Mouse (Mus musculus): ENCODE measurements around the gene Sertad1. TPM values are rescaled to one million over a fixed set of nuclear protein-coding genes. Genes with fewer than 3 reads are reported as not detected.

The Sertad1 gene
- polyA plus RNA-seq, 1 experiment from 2014 or later: 41.0 TPM

GRCm38 (mm10) chr7:27514961-27515360, 28.3 kb downstream of the Sertad1 start:
- H3K9me3 ChIP-seq (replicated peaks): no peaks in the 10 kb centered on the region
- 67% methylated on average over 9 of the region's 9 CpGs for WGBS
- no peak overlapping the region for H3K27ac ChIP-seq
- no peak overlapping the region for H3K4me2 ChIP-seq
- peaks cover 6% of the 10 kb centered on the region for H3K4me1 ChIP-seq
- no peak for ATAC-seq (replicated peaks; ENCODE audit: low FRiP score)
- no peak overlapping the region for H3K4me3 ChIP-seq (replicated peaks)
- 0 out of 2 replicates have a peak, but pooled peaks cover 12% of the 10 kb centered on the region for H3K36me3 ChIP-seq
- no peaks in the 10 kb centered on the region for H3K27me3 ChIP-seq
- no peak overlapping the region for H3K9ac ChIP-seq

DNA sequence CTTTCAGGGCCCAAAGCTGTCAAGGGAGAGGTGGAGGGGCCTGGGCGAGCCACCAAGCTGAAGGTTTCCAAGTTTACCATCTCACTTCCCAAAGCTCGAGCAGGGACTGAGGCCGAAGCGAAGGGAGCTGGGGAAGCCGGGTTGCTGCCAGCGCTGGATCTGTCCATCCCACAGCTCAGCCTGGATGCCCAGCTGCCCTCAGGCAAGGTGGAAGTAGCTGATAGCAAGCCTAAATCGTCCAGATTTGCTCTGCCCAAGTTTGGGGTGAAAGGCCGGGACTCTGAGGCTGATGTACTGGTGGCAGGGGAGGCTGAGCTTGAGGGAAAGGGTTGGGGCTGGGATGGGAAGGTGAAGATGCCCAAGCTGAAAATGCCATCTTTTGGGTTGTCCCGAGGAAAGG, 31.6 kb downstream of the Sertad1 start:
- H3K4me1 ChIP-seq: peaks cover 6% of the 10 kb centered on the region
- 0 out of 2 replicates have a peak, but pooled peaks cover 12% of the 10 kb centered on the region for H3K36me3 ChIP-seq
- H3K9ac ChIP-seq: no peak overlapping the region
- H3K27ac ChIP-seq: no peak overlapping the region
- H3K27me3 ChIP-seq: no peaks in the 10 kb centered on the region
- no peak overlapping the region for H3K4me3 ChIP-seq (replicated peaks)
- H3K4me2 ChIP-seq: no peak overlapping the region
- ATAC-seq (replicated peaks; ENCODE audit: low FRiP score): no peak
- H3K9me3 ChIP-seq (replicated peaks): no peaks in the 10 kb centered on the region
- 87% methylated on average over 9 of the region's 9 CpGs for WGBS

DNA sequence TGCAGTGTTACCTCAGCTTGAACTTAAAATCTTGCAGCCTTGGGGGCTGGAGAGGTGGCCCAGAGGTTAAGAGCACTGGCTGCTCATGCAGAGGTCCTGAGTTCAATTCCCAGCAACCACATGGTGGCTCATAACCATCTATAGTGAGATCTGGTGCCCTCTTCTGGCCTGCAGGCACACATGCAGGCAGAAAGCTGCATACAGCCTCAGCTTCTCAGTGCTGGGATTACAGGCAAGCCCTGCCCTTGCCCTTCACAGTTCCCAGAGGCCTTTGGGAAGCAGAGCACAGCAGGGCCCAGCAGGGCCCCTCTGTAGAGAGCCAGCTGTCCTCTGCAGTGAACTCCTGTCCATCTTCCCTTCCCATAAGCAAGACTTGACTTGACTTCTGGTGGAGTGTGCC, 33.4 kb downstream of the Sertad1 start:
- peaks cover 1% of the 10 kb centered on the region for H3K4me1 ChIP-seq
- 0 out of 2 replicates have a peak, but pooled peaks cover 12% of the 10 kb centered on the region for H3K36me3 ChIP-seq
- no peak overlapping the region for H3K9ac ChIP-seq
- no peak overlapping the region for H3K4me2 ChIP-seq
- H3K9me3 ChIP-seq (replicated peaks): no peaks in the 10 kb centered on the region
- H3K27ac ChIP-seq: no peak overlapping the region
- no peaks in the 10 kb centered on the region for H3K27me3 ChIP-seq
- H3K4me3 ChIP-seq (replicated peaks): no peak overlapping the region
- no peak for ATAC-seq (replicated peaks; ENCODE audit: low FRiP score)

DNA sequence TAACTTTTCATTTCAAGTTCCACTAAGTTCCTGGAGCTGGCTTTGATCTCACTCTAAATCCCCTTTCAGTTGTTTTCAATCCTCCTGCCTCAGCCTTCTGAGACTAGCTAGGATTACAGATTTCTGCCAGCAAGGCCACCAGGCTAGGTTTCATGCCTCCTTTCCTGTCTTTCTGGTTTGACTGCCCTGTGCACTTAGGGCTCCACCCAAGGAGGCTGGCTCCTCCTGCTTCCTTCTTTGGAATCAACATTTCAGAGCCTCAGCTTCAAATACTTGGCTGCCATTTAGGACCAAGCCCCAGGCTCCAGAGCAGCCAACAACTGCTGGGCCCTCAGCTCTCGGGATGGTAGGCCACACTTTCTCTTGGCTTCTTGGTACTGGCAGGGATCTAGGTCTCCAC, 33.9 kb downstream of the Sertad1 start:
- Histone ChIP-seq H3K9me3 (replicated peaks) (no peaks in the 10 kb centered on the region), H3K27ac (no peak overlapping the region), H3K27me3 (no peaks in the 10 kb centered on the region), H3K4me3 (replicated peaks) (no peak overlapping the region), H3K9ac (no peak overlapping the region), H3K36me3 (0 out of 2 replicates have a peak, but pooled peaks cover 12% of the 10 kb centered on the region), H3K4me2 (no peak overlapping the region), H3K4me1 (no peaks in the 10 kb centered on the region)
- ATAC-seq (replicated peaks; ENCODE audit: low FRiP score): no peak
- 74% methylated on average over 1 of the region's 1 CpGs for WGBS

DNA sequence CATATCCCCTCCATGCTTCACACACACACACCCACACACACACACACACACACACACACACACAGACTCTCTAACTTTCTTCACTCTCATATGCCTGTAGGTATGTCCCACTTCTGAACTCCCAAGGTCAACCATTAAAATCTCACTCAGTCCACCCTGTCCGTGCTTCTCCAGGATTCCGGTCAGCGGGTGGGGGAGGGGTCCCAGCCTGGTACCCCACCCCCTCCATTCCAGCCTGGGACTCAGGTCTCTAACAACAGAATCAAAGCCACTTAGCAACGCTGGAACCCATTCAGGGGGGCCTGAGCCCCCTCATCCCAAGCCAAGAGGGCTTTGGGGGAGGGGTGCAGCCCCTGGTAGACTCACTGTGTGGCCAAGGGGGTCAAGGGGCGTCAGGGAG, 36.3 kb downstream of the Sertad1 start, which contains the start of gene Hipk4:
Gene Hipk4 (plus strand): TSS at position 301 of the 400 bp plus-strand sequence.
- Histone ChIP-seq H3K9me3 (replicated peaks) (no peaks in the 10 kb centered on the region), H3K4me1 (no peaks in the 10 kb centered on the region), H3K9ac (no peak within 1 kb of the TSS), H3K4me3 (replicated peaks) (no peak within 1 kb of the TSS), H3K4me2 (no peak within 1 kb of the TSS), H3K27me3 (no peaks in the 10 kb centered on the region), H3K36me3 (0 out of 2 replicates have a peak, but pooled peaks cover 3% of the 10 kb centered on the region), H3K27ac (no peak within 1 kb of the TSS)
- no peak for ATAC-seq (replicated peaks; ENCODE audit: low FRiP score)
- 56% methylated on average over 5 of the region's 5 CpGs for WGBS

- Histone ChIP-seq H3K4me1 (no peaks in the 10 kb centered on the region), H3K4me2 (no peak overlapping the region), H3K27me3 (no peaks in the 10 kb centered on the region), H3K9me3 (replicated peaks) (no peaks in the 10 kb centered on the region), H3K36me3 (0 out of 2 replicates have a peak, but pooled peaks cover 3% of the 10 kb centered on the region), H3K27ac (no peak overlapping the region), H3K9ac (no peak overlapping the region), H3K4me3 (replicated peaks) (no peak overlapping the region)
- 93% methylated on average over 13 of the region's 13 CpGs for WGBS
- no peak for ATAC-seq (replicated peaks; ENCODE audit: low FRiP score)
Observed at GRCm38 (mm10) chr7:27523805-27524204, 37.1 kb downstream of the Sertad1 start.

DNA sequence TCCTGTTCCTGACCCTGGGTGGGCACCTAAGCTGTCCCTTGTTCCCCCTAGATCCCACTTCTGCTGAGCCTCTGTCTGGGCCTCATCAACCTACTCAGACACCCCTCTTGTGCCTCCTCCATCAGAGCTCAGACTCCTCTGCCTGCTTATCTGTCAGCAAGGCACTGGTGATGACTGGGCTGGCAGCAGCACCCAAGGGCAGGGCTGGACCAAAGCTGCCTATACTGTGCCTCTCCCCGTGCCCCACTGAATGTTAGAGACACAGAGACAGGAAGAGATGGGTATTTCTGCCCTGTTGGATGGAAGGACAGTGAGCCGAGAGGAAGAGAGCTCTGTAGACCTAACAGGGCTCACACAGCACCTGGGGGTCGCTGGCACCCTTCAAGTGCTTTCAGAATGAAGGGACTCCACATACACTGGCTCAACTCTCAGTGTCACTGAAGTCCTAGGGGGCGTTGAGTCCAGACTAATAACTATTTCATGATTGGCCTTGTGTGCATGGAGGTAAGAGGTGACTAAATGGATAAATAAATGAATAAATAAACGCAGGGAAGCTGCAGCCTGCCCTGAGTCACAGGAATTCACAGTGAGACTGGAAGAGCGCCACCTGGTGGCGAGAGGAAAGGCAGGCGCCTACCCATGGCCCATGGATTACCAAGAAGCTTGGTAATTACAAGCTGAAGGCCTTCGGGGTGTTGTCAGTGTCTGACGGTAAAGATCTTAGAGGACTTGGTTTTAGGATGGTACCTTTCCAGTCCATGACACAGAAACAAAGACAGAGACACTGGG, 39.5 kb downstream of the Sertad1 start:
- Histone ChIP-seq H3K4me3 (replicated peaks) (no peak overlapping the region), H3K9ac (no peak overlapping the region), H3K9me3 (replicated peaks) (no peaks in the 10 kb centered on the region), H3K27ac (no peak overlapping the region), H3K4me1 (no peaks in the 10 kb centered on the region), H3K36me3 (peaks cover 22% of the 10 kb centered on the region), H3K4me2 (no peak overlapping the region), H3K27me3 (no peaks in the 10 kb centered on the region)
- 22% methylated on average over 10 of the region's 10 CpGs for WGBS
- peak; percentile 81 for ATAC-seq (replicated peaks; ENCODE audit: low FRiP score)

- no peaks in the 10 kb centered on the region for H3K9me3 ChIP-seq (replicated peaks)
- H3K27ac ChIP-seq: no peak overlapping the region
- H3K36me3 ChIP-seq: peaks cover 44% of the 10 kb centered on the region
- no peaks in the 10 kb centered on the region for H3K27me3 ChIP-seq
- no peak overlapping the region for H3K4me2 ChIP-seq
- H3K4me3 ChIP-seq (replicated peaks): no peak overlapping the region
- H3K9ac ChIP-seq: no peak overlapping the region
- no peaks in the 10 kb centered on the region for H3K4me1 ChIP-seq
- whole genome bisulfite sequencing: 70% methylated on average over 21 of the region's 21 CpGs
- 0 out of 2 replicates have a peak, but pooled peaks have one; percentile 13 for ATAC-seq (replicated peaks; ENCODE audit: low FRiP score)
Observed at GRCm38 (mm10) chr7:27529070-27529469, 42.4 kb downstream of the Sertad1 start.

- Histone ChIP-seq H3K9ac (no peak overlapping the region), H3K4me1 (no peaks in the 10 kb centered on the region), H3K4me3 (replicated peaks) (no peak overlapping the region), H3K27me3 (no peaks in the 10 kb centered on the region), H3K27ac (no peak overlapping the region), H3K4me2 (no peak overlapping the region), H3K36me3 (peaks cover 61% of the 10 kb centered on the region), H3K9me3 (replicated peaks) (no peaks in the 10 kb centered on the region)
- WGBS: 82% methylated on average over 3 of the region's 3 CpGs
- ATAC-seq (replicated peaks; ENCODE audit: low FRiP score): no peak
Observed at GRCm38 (mm10) chr7:27530937-27531336, 44.2 kb downstream of the Sertad1 start.

DNA sequence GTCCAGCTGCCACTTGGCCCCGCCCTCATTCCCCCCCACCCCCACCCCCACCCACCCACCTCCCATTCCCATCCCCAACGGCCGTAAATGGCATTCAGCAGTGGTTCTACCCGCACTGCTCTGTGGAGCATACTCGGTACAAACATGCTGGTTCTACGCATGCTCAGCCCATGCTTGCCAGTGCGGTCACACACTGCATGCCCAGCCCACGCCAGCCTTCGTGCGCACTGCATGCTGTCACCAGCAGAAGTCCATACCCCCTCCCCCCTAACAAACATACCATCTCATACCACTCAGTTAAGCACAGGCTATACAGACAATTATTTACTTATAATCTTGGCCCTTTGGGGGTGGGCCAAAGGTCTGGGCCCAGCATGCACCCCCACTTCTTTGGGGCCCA, 45.0 kb downstream of the Sertad1 start:
- Histone ChIP-seq H3K36me3 (peaks cover 69% of the 10 kb centered on the region), H3K9me3 (replicated peaks) (no peaks in the 10 kb centered on the region), H3K9ac (no peak overlapping the region), H3K27ac (no peak overlapping the region), H3K4me3 (replicated peaks) (no peak overlapping the region), H3K4me1 (no peaks in the 10 kb centered on the region), H3K4me2 (no peak overlapping the region), H3K27me3 (no peaks in the 10 kb centered on the region)
- 82% methylated on average over 10 of the region's 10 CpGs for WGBS
- ATAC-seq (replicated peaks; ENCODE audit: low FRiP score): no peak

DNA sequence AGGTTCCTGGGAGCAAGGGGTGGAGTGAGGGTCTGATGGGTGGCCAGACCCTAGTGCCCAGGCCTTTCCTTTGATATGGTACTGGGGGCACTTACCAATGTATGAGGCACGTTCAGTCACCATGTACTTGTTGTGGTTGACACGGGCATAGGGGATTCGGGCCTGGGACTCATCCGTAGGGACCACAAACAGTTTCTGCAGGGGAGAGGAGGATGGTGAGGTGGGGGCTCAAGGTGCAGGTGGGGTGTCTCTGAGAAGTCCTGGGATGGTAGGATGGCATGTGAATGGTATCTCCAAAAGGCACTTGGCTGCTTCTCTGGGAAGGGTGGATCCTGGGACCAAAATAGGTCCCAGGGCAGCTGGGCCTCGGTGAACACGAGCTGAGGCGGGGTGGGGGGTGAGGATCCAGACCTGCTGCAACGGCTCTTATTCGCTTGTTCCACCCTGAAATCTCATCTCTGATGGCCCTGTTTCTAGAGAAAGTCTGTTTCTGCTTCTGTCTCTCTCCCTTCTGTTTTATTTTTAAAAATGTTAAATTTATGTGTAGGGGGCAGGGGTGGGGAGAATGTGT, 45.9 kb downstream of the Sertad1 start:
- WGBS: 91% methylated on average over 9 of the region's 9 CpGs
- H3K27ac ChIP-seq: no peak overlapping the region
- no peaks in the 10 kb centered on the region for H3K27me3 ChIP-seq
- no peaks in the 10 kb centered on the region for H3K9me3 ChIP-seq (replicated peaks)
- peaks cover 77% of the 10 kb centered on the region for H3K36me3 ChIP-seq
- no peaks in the 10 kb centered on the region for H3K4me1 ChIP-seq
- H3K9ac ChIP-seq: no peak overlapping the region
- H3K4me3 ChIP-seq (replicated peaks): no peak overlapping the region
- no peak overlapping the region for H3K4me2 ChIP-seq
- ATAC-seq (replicated peaks; ENCODE audit: low FRiP score): no peak

DNA sequence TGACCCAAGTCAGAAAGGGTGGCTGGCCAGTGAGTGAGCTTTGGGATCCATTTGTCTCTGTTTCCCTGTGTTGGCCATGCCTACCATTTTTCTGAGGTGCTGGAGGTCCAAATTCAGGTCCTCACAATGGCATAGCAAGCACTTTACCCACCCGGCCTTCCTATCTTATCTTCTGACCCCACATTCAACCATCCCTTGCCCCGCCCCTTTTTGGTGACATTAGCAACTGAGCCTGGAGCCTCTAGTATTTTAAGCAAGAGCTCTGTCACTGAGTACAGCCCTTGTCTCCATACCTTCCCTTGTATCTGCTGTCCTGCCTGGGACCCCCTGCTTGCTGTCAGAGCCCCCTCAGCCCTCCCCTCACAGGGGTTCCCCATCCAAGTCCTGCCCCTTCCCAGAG, 48.7 kb downstream of the Sertad1 start:
- H3K27ac ChIP-seq: no peak overlapping the region
- no peak overlapping the region for H3K9ac ChIP-seq
- no peak overlapping the region for H3K4me3 ChIP-seq (replicated peaks)
- no peaks in the 10 kb centered on the region for H3K9me3 ChIP-seq (replicated peaks)
- H3K4me2 ChIP-seq: no peak overlapping the region
- WGBS: 96% methylated on average over 2 of the region's 2 CpGs
- no peaks in the 10 kb centered on the region for H3K27me3 ChIP-seq
- no peak for ATAC-seq (replicated peaks; ENCODE audit: low FRiP score)
- H3K36me3 ChIP-seq: peaks cover 67% of the 10 kb centered on the region
- H3K4me1 ChIP-seq: no peaks in the 10 kb centered on the region

Measured in kidney, embryonic 15.5 days (tissue).